Mouse (Mus musculus) CH12.LX (cell line): ENCODE data around the gene Mttp. TPM values are rescaled to one million over a fixed set of nuclear protein-coding genes. Genes with fewer than 3 reads are reported as not detected.

Source experiments
- DNase-seq: peaks from one replicate; pipeline ENCODE4 v3.0.0-alpha.2; 2013; ENCODE audit errors: extremely low read depth
- H3K27ac ChIP-seq: 2 replicates; pipeline ENCODE4 v1.5.1; 2012; ENCODE audit warnings: low read depth, mild to moderate bottlenecking, control low read depth, moderate library complexity; ENCODE audit not compliant: insufficient read depth
- H3K27me3 ChIP-seq: replicated peaks from 2 replicates; pipeline ENCODE3; 2012; ENCODE audit warnings: inconsistent platforms
- H3K36me3 ChIP-seq, 2 experiments: replicated peaks in 1 of 2; 2 replicates each; pipeline versions ENCODE3 to v1.6.1; 2012; ENCODE audit warnings: inconsistent platforms in 1 of 2, low read length in 1 of 2, mild to moderate bottlenecking in 1 of 2, mixed read lengths in 1 of 2, moderate library complexity in 1 of 2; ENCODE audit not compliant: control insufficient read depth in 1 of 2, insufficient read depth in 1 of 2
- H3K4me1 ChIP-seq, 2 experiments: 2 replicates each; pipeline ENCODE4 v1.6.1; 2012; ENCODE audit warnings: inconsistent platforms in 1 of 2, moderate library complexity in 1 of 2; ENCODE audit not compliant: insufficient read depth in 2 of 2, control insufficient read depth in 1 of 2
- H3K4me2 ChIP-seq: 2 replicates; pipeline ENCODE4 v1.6.1; 2012; ENCODE audit warnings: low read depth, mild to moderate bottlenecking, control low read depth; ENCODE audit not compliant: poor library complexity, insufficient read depth, severe bottlenecking
- H3K4me3 ChIP-seq, 3 experiments: fragments of 150-350 bp in 1 of 3; sonication (generic) in 1 of 3; replicated peaks in 1 of 3; 2 replicates each; pipeline versions ENCODE3 to v1.5.1; 2011 to 2012; ENCODE audit warnings: low read depth in 2 of 3, low read length in 2 of 3, mild to moderate bottlenecking in 2 of 3, moderate library complexity in 2 of 3, control low read depth in 1 of 3, improper control_type of control experiment in 1 of 3, inconsistent platforms in 1 of 3, mixed read lengths in 1 of 3; ENCODE audit not compliant: poor library complexity in 1 of 3
- H3K79me2 ChIP-seq: replicated peaks from 2 replicates; pipeline ENCODE4 v1.6.1; 2012; ENCODE audit warnings: mild to moderate bottlenecking, moderate library complexity; ENCODE audit not compliant: control insufficient read depth, poor library complexity, insufficient read depth, severe bottlenecking; ENCODE audit errors: extremely low read depth
- H3K9ac ChIP-seq: 2 replicates; pipeline ENCODE4 v1.6.1; 2012; ENCODE audit warnings: low read depth, mild to moderate bottlenecking, control low read depth, moderate library complexity; ENCODE audit not compliant: insufficient read depth
- H3K9me3 ChIP-seq: replicated peaks from 2 replicates; pipeline ENCODE3; 2012; ENCODE audit warnings: low read length, inconsistent platforms, mixed read lengths
- E2F4 ChIP-seq: IDR thresholded peaks from 2 replicates; pipeline ENCODE4 v1.6.1; 2011; ENCODE audit warnings: low read depth, low read length, improper control_type of control experiment; ENCODE audit not compliant: insufficient replicate concordance
- ETS1 ChIP-seq: conservative IDR thresholded peaks from 2 replicates; pipeline ENCODE4 v1.6.1; 2012; ENCODE audit warnings: low read depth, mild to moderate bottlenecking, inconsistent platforms, low read length, improper control_type of control experiment, moderate library complexity
- JUND ChIP-seq: conservative IDR thresholded peaks from 2 replicates; pipeline ENCODE4 v1.6.1; 2011; ENCODE audit warnings: low read depth, low read length, improper control_type of control experiment
- MEF2A ChIP-seq: IDR thresholded peaks from 2 replicates; pipeline ENCODE4 v1.6.1; 2014; ENCODE audit warnings: low read depth, mild to moderate bottlenecking, inconsistent platforms, low read length, improper control_type of control experiment, borderline replicate concordance
- MXI1 ChIP-seq: IDR thresholded peaks from 2 replicates; pipeline ENCODE4 v1.6.1; 2011; ENCODE audit warnings: mild to moderate bottlenecking, low read depth, low read length, improper control_type of control experiment
- MYC ChIP-seq: IDR thresholded peaks from 2 replicates; pipeline ENCODE4 v1.6.1; 2011; ENCODE audit warnings: low read depth, mild to moderate bottlenecking, improper control_type of control experiment, low read length
- NELFE ChIP-seq: IDR thresholded peaks from 2 replicates; pipeline ENCODE4 v1.6.1; 2011; ENCODE audit warnings: low read depth, low read length, improper control_type of control experiment
- PAX5 ChIP-seq: IDR thresholded peaks from 2 replicates; pipeline ENCODE4 v1.6.1; 2012; ENCODE audit warnings: low read length, inconsistent platforms, mixed read lengths
- POLR2AphosphoS2 ChIP-seq: IDR thresholded peaks from 2 replicates; pipeline ENCODE4 v1.6.1; 2011; ENCODE audit warnings: low read depth, low read length, improper control_type of control experiment
- RAD21 ChIP-seq: IDR thresholded peaks from 2 replicates; pipeline ENCODE4 v1.6.1; 2011; ENCODE audit warnings: low read depth, mild to moderate bottlenecking, low read length, improper control_type of control experiment, moderate library complexity
- TCF12 ChIP-seq: IDR thresholded peaks from 2 replicates; pipeline ENCODE4 v1.6.1; 2014; ENCODE audit warnings: low read depth, mild to moderate bottlenecking, inconsistent platforms, low read length, improper control_type of control experiment
- USF2 ChIP-seq: conservative IDR thresholded peaks from 2 replicates; pipeline ENCODE4 v1.6.1; 2011; ENCODE audit warnings: low read depth, low read length, improper control_type of control experiment
- ZKSCAN1 ChIP-seq: IDR thresholded peaks from 2 replicates; pipeline ENCODE4 v1.6.1; 2012; ENCODE audit warnings: low read depth, inconsistent platforms, low read length, improper control_type of control experiment, borderline replicate concordance
- ZNF384 ChIP-seq: IDR thresholded peaks from 2 replicates; pipeline ENCODE4 v1.6.1; 2012; ENCODE audit warnings: low read depth, low read length, improper control_type of control experiment, inconsistent platforms
- dilution Hi-C: fragments of 300-500 bp; cut with MboI; formaldehyde crosslinking; loops from 2 replicates; pipeline ENCODE4 v1.14.3; 2020; ENCODE audit warnings: low sequenced_read_pairs; ENCODE audit not compliant: extremely low pct_unique_long_range_greater_than_20kb, extremely low pct_ligation_motif_present
- in situ Hi-C: fragments of 300-500 bp; cut with MboI; formaldehyde crosslinking; loops from 3 replicates; pipeline ENCODE4 v1.14.3; 2019; ENCODE audit warnings: low sequenced_read_pairs, low pct_ligation_motif_present, low pct_unique_long_range_greater_than_20kb, mixed read lengths
- polyA plus RNA-seq: library from polyadenylated mRNA; unstranded; fragments of >175 nt; gene quantifications from 2 replicates; pipeline ENCODE4 v1.2.1, GENCODE M21; 2012; ENCODE audit warnings: low read depth; ENCODE audit not compliant: insufficient read length
- total RNA-seq, 2 experiments: library from RNA; depleted of rRNA; stranded (reverse); fragments of 300-350 nt in 1 of 2; fragments of >200 nt in 1 of 2; gene quantifications; 2 replicates each; pipeline ENCODE4 v1.2.3; 2012 to 2014

Gene Mttp
- total and polyA plus RNA-seq, 3 experiments: 4.5 to 6.3 (median 5.9) TPM

DNA sequence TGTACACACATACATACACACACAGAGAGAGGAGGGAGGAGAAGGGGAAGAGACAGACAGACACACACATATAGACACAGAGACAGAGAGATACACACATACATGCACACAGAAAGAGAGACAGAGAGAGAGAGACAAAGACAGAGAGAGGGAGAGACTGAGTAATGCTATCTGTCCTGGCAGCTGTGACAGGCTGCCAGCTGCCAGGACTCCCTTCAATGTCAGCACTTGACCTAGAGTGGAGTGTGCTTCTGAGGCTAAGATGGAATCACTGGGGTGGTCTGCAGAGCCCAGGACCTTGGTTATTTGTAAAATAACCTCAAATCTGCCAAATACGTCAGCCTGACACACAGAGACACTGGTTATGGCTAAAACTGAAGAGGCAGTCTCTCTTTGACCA, 47.0 kb downstream of the Mttp start:
- no peaks in the 10 kb centered on the region for H3K27me3 ChIP-seq
- no peak for TF ChIP-seq RAD21
- TF ChIP-seq ETS1: no peak
- TF ChIP-seq MYC: no peak
- no peak for TF ChIP-seq JUND
- no peak for TF ChIP-seq NELFE
- no peak for TF ChIP-seq POLR2AphosphoS2
- TF ChIP-seq ZNF384: no peak
- no peak for TF ChIP-seq MEF2A
- TF ChIP-seq USF2: no peak
- TF ChIP-seq ZKSCAN1: no peak
- TF ChIP-seq E2F4: no peak
- no peak for TF ChIP-seq PAX5
- no peak overlapping the region for H3K4me2 ChIP-seq
- H3K4me1 ChIP-seq: no peaks in the 10 kb centered on the region; a peak in 1 of 4 replicates
- in situ Hi-C loops: no loop called here
- DNase-seq: no peak
- H3K4me3 ChIP-seq: no peak overlapping the region
- dilution Hi-C loops: no loop called here
- H3K36me3 ChIP-seq: peaks cover 2 to 5% of the 10 kb centered on the region in 2 experiments
- no peak overlapping the region for H3K27ac ChIP-seq
- no peaks in the 10 kb centered on the region for H3K9me3 ChIP-seq
- H3K9ac ChIP-seq: no peak overlapping the region
- H3K79me2 ChIP-seq: no peaks in the 10 kb centered on the region

DNA sequence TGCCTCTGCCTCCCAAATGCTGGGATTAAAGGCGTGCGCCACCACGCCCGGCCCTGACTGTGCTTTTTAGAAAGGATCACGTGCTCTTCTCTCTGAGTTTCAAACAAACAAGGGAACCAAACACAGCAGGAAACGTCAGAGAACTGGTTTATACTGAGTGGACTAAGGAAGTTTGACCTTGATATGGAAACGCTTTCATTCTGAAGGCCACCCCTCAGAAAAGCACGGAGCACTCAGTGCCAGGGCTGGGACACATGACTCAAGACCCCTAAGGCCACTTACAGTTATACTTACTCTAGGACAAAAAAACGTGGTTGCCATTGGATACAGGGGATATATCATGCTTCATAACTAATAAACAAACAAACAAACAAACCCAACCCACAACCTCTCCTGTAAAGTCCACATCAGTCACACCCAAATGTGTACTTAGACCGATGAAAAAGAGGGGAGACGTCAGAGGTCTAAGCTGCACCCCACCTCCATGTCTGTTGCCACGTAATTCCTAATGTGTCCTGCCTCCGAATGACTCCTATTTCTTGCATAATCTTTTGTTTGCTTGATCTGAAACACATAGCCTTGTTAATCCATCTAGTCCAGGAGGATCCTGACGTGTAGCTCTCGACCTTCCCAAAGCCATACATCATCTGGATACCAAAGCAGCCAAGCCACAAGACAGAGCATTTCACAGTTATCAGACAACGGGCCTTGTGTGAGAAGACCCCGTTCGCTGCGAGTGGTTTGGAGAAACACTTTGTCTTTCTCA, 48.3 kb downstream of the Mttp start:
- dilution Hi-C loops: no loop called here
- Histone ChIP-seq H3K27ac (no peak overlapping the region), H3K4me1 (no peaks in the 10 kb centered on the region; a peak in 1 of 4 replicates), H3K27me3 (no peaks in the 10 kb centered on the region), H3K4me3 (no peak overlapping the region), H3K79me2 (no peaks in the 10 kb centered on the region), H3K36me3 (peaks cover 2 to 5% of the 10 kb centered on the region in 2 experiments)
- in situ Hi-C loops: no loop called here
- DNase-seq: no peak
- TF ChIP-seq MXI1 (no peak), TCF12 (no peak), RAD21 (no peak), PAX5 (no peak)
- TF ChIP-seq, all 38 proteins: peak for 0
- H3K9ac ChIP-seq: no peak overlapping the region
- no peak overlapping the region for H3K4me2 ChIP-seq
- no peaks in the 10 kb centered on the region for H3K9me3 ChIP-seq
